Mouse (Mus musculus): Measurements from ENCODE around the gene H2al1h. TPM values are rescaled to one million over a fixed set of nuclear protein-coding genes. Genes with fewer than 3 reads are reported as not detected.
"Not testable (repeated sequence)": the region's sequence is repeated elsewhere in the genome, so short reads cannot be mapped to it uniquely, and the experiment has no call there.

H2al1h gene
- total RNA-seq (2021), result not detected

DNA sequence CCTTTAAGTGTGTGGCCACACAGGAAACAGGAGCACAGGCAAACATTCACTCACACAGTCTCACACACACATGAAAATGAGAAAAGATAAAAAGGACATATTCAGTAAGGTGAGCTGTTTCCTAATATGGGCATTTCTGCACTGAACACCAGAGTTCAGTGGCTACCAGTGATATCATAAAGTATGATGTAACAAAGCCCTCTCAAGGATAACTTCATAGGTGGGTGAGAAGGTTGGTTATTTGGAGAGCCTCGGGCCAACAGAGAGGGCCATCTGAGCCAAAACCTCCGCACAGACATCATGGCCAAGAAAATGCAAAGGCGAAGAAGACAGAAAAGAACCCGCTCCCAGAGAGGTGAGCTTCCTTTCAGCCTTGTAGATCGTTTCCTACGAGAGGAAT, at the start of gene H2al1h:
H2al1h (plus strand) TSS at position 301 of the 400 bp plus-strand sequence.
- intact Hi-C loops (cut with DNase I); DNase-seq: not testable (repeated sequence)

DNA sequence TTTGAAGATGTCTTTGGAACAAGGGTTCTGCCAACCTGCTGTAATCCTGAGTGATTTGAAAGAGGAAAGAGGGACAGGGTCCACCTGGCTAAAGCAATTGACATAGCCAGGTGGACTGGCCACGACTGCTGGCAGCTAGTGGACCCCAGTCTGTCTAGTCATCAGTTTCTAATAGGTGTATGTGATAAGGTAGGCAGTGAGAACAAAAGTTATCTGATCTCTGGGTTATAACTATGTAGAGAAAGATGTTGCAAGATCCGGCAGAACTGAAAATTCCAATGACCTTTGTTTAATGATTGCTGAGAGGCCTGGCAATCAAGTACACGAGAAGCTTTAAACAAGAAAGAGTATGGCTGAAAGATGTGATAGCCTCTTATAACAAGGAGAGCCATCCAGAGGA, 48.1 kb upstream of the H2al1h start:
- no peak for DNase-seq
- intact Hi-C loops (cut with DNase I), result no loop called here

DNA sequence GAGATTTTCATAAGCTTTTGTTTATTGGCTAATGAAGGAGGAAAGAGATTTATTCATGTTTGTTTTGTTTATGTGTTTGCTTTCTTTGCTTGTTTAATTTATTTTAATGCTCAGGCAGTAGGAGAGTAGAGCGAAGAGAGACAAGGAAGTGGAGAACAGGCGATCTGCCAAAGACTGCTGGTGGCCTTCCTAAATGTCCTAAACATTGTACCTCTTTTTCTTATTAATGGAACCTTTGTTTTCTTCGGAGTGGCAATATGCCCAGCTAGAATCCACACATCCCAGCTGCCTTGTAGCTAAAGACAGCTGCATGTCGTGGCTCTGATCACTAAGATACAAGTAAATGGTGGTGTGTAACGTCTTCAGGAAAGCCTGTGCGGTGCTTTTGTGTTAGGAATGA, 44.2 kb upstream of the H2al1h start:
- no peak for DNase-seq

GRCm38 (mm10) chrX:11280741-11281140, 40.6 kb upstream of the H2al1h start:
- no peak for DNase-seq
- intact Hi-C loops (cut with DNase I), result no loop called here

More for the DNA sequence above, 44.2 kb upstream of the H2al1h start:
- intact Hi-C loops (cut with DNase I), result no loop called here

GRCm38 (mm10) chrX:11288306-11288882, 32.9 kb upstream of the H2al1h start:
- DNase-seq, result peak; percentile 50 to 55
- intact Hi-C loops (cut with DNase I), result loop anchor here (5.0 kb wide), 1 partner anchor 54 kb away; no protein-coding TSS in a partner anchor

DNA sequence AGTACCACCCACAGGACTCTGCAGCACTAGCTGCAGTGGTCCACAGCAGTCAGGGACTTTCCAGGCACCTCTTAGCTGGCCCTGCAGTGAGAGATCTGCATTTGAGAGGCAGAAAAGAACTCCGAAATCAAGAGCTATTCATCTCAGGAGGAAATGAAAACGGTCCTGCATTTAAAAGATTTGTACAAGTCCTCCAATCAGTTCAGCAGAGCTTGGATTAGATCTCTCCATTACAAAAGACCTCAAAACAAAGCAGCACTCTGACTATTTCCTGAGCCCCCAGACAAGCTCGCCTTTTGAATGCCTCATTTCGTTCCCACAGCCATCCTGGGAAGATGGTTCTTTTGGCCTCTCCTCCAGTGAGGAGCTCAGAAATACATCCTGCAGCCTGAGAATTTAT, 32.0 kb upstream of the H2al1h start:
- no peak for DNase-seq
- intact Hi-C loops (cut with DNase I), result loop anchor here (5.0 kb wide), 1 partner anchor 53 kb away; no protein-coding TSS in a partner anchor

DNA sequence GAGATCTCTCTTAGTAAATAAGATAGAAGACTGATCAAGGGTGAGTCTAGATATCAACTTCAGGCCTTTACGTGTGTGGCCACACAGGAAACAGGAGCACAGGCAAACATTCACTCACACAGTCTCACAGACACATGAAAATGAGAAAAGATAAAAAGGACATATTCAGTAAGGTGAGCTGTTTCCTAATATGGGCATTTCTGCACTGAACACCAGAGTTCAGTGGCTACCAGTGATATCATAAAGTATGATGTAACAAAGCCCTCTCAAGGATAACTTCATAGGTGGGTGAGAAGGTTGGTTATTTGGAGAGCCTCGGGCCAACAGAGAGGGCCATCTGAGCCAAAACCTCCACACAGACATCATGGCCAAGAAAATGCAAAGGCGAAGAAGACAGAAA, 22.3 kb upstream of the H2al1h start, which contains the start of gene H2al1a:
H2al1a (plus strand) TSS at position 301 of the 400 bp plus-strand sequence.
- intact Hi-C loops (cut with DNase I); DNase-seq: not testable (repeated sequence)

- intact Hi-C loops (cut with DNase I); DNase-seq: not testable (repeated sequence)
These were observed 19.2 kb upstream of the H2al1h start, which contains the start of gene H2al1b for GRCm38 (mm10) chrX:11302132-11302531. TSS of gene H2al1b (plus strand) at chrX:11302432.

DNA sequence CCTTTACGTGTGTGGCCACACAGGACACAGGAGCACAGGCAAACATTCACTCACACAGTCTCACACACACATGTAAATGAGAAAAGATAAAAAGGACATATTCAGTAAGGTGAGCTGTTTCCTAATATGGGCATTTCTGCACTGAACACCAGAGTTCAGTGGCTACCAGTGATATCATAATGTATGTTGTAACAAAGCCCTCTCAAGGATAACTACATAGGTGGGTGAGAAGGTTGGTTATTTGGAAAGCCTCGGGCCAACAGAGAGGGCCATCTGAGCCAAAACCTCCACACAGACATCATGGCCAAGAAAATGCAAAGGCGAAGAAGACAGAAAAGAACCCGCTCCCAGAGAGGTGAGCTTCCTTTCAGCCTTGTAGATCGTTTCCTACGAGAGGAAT, 15.9 kb upstream of the H2al1h start, which contains the start of gene H2al1c:
H2al1c (plus strand) TSS at position 301 of the 400 bp plus-strand sequence.
- intact Hi-C loops (cut with DNase I); DNase-seq: not testable (repeated sequence)

DNA sequence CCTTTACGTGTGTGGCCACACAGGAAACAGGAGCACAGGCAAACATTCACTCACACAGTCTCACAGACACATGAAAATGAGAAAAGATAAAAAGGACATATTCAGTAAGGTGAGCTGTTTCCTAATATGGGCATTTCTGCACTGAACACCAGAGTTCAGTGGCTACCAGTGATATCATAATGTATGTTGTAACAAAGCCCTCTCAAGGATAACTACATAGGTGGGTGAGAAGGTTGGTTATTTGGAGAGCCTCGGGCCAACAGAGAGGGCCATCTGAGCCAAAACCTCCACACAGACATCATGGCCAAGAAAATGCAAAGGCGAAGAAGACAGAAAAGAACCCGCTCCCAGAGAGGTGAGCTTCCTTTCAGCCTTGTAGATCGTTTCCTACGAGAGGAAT, 12.8 kb upstream of the H2al1h start, which contains the start of gene H2al1d:
H2al1d (plus strand) TSS at position 301 of the 400 bp plus-strand sequence.
- intact Hi-C loops (cut with DNase I); DNase-seq: not testable (repeated sequence)

DNA sequence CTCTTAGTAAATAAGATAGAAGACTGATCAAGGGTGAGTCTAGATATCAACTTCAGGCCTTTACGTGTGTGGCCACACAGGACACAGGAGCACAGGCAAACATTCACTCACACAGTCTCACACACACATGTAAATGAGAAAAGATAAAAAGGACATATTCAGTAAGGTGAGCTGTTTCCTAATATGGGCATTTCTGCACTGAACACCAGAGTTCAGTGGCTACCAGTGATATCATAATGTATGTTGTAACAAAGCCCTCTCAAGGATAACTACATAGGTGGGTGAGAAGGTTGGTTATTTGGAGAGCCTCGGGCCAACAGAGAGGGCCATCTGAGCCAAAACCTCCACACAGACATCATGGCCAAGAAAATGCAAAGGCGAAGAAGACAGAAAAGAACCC, 9.7 kb upstream of the H2al1h start, which contains the start of gene H2al1e:
H2al1e (plus strand) TSS at position 301 of the 400 bp plus-strand sequence.
- DNase-seq; intact Hi-C loops (cut with DNase I): not testable (repeated sequence)

- DNase-seq; intact Hi-C loops (cut with DNase I): not testable (repeated sequence)
These were observed 6.4 kb upstream of the H2al1h start, which contains the start of gene H2al1f for GRCm38 (mm10) chrX:11314858-11315257. TSS of gene H2al1f (plus strand) at chrX:11315158.

- DNase-seq; intact Hi-C loops (cut with DNase I): not testable (repeated sequence)
These were observed 3.3 kb upstream of the H2al1h start, which contains the start of gene H2al1g for GRCm38 (mm10) chrX:11317956-11318355. TSS of gene H2al1g (plus strand) at chrX:11318256.

DNA sequence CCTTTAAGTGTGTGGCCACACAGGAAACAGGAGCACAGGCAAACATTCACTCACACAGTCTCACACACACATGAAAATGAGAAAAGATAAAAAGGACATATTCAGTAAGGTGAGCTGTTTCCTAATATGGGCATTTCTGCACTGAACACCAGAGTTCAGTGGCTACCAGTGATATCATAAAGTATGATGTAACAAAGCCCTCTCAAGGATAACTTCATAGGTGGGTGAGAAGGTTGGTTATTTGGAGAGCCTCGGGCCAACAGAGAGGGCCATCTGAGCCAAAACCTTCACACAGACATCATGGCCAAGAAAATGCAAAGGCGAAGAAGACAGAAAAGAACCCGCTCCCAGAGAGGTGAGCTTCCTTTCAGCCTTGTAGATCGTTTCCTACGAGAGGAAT, 3.1 kb downstream of the H2al1h start, which contains the start of gene H2al1i:
H2al1i (plus strand) TSS at position 301 of the 400 bp plus-strand sequence.
- DNase-seq; intact Hi-C loops (cut with DNase I): not testable (repeated sequence)

- intact Hi-C loops (cut with DNase I); DNase-seq: not testable (repeated sequence)
These were observed 6.2 kb downstream of the H2al1h start, which contains the start of gene H2al1j for GRCm38 (mm10) chrX:11327522-11327921. TSS of gene H2al1j (plus strand) at chrX:11327822.

GRCm38 (mm10) chrX:11345762-11346161, 24.5 kb downstream of the H2al1h start:
- intact Hi-C loops (cut with DNase I), result no loop called here
- peak; percentile 4 to 10 for DNase-seq

GRCm38 (mm10) chrX:11346756-11347155, 25.5 kb downstream of the H2al1h start:
- intact Hi-C loops (cut with DNase I), result no loop called here
- no peak for DNase-seq

GRCm38 (mm10) chrX:11360823-11361222, 39.5 kb downstream of the H2al1h start:
- intact Hi-C loops (cut with DNase I), result no loop called here
- no peak for DNase-seq

- intact Hi-C loops (cut with DNase I), result no loop called here
- DNase-seq, result no peak
These were observed 40.0 kb downstream of the H2al1h start for GRCm38 (mm10) chrX:11361261-11361660.

DNA sequence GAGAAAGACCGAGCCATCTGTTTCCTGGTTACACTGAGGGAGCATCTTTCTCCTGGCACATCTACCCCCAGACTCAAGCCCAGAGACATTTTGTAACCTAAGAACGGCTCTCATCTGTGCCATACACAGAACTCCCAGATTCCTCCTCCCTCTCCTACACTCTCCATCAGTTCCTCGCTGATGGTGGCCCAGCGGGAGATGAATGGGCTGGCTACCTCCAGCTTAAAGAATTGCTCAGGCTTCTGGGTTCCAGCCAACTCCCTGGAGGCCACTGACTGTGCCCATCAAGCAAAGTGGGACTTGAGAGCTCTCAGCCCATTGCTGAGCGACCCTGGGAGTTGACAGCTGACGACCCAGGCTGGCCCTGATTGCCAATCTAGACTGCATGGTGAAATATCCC, 42.6 kb downstream of the H2al1h start:
- DNase-seq, result no peak
- intact Hi-C loops (cut with DNase I), result no loop called here

GRCm38 (mm10) chrX:11365151-11365550, 43.9 kb downstream of the H2al1h start:
- intact Hi-C loops (cut with DNase I), result no loop called here
- no peak for DNase-seq

All from heart, postnatal 10 days (tissue).